Mouse (Mus musculus) heart, embryonic 13.5 days (tissue): ENCODE results near the gene Mt1. TPM values are rescaled to one million over a fixed set of nuclear protein-coding genes. Genes with fewer than 3 reads are reported as not detected.
"Not testable (repeated sequence)": the region's sequence is repeated elsewhere in the genome, so short reads cannot be mapped to it uniquely, and the experiment has no call there.

ENCODE experiments used
- ATAC-seq: fragments of 200-750 bp; cut with Nextera tagmentation; 2 replicates; pipeline ENCODE4 v1.8.0; 2017; ENCODE audit warnings: moderate TSS enrichment; ENCODE audit not compliant: insufficient number of reproducible peaks, low FRiP score, low TSS enrichment; ENCODE audit errors: extremely low read depth
- H3K27ac ChIP-seq: fragments of 300-500 bp; sonication (generic); replicated peaks from 2 replicates; pipeline ENCODE4 v1.5.1; 2015; ENCODE audit warnings: moderate library complexity, mild to moderate bottlenecking, inconsistent platforms
- H3K27me3 ChIP-seq: fragments of 300-500 bp; sonication (generic); replicated peaks from 2 replicates; pipeline ENCODE4 v1.6.1; 2015; ENCODE audit warnings: mild to moderate bottlenecking, inconsistent platforms
- H3K36me3 ChIP-seq: fragments of 300-500 bp; sonication (generic); 2 replicates; pipeline ENCODE4 v1.6.1; 2015; ENCODE audit warnings: mild to moderate bottlenecking, inconsistent platforms
- H3K4me1 ChIP-seq: fragments of 300-500 bp; sonication (generic); 2 replicates; pipeline ENCODE4 v1.6.1; 2015; ENCODE audit warnings: inconsistent platforms
- H3K4me2 ChIP-seq: fragments of 300-500 bp; sonication (generic); 2 replicates; pipeline ENCODE4 v1.6.1; 2015; ENCODE audit warnings: inconsistent platforms, mild to moderate bottlenecking, moderate library complexity
- H3K4me3 ChIP-seq: fragments of 300-500 bp; sonication (generic); 2 replicates; pipeline ENCODE4 v1.5.1; 2015; ENCODE audit warnings: moderate library complexity, mild to moderate bottlenecking, inconsistent platforms
- H3K9ac ChIP-seq: fragments of 300-500 bp; sonication (generic); 2 replicates; pipeline ENCODE4 v1.6.1; 2015; ENCODE audit warnings: inconsistent platforms, mild to moderate bottlenecking, moderate library complexity
- H3K9me3 ChIP-seq: fragments of 300-500 bp; sonication (generic); 2 replicates; pipeline ENCODE4 v1.6.1; 2016; ENCODE audit warnings: inconsistent platforms
- WGBS: fragments of 180-500 bp; shearing (Covaris S2); methylation state at CpG from one replicate; pipeline ENCODE4 v1.1.7; 2015; ENCODE audit warnings: mixed read lengths; 5-methylcytosine and 5-hydroxymethylcytosine counted together
- polyA plus RNA-seq: library from polyadenylated mRNA; unstranded; fragments of >200 nt; fragmentation: Nextera tagmentation; extraction: Ambion mirVana; gene quantifications from 2 replicates; pipeline ENCODE4 v1.2.1, GENCODE M21; 2015

Mt1 gene
- polyA plus RNA-seq, 1 experiment from 2014 or later, result 230 TPM

DNA sequence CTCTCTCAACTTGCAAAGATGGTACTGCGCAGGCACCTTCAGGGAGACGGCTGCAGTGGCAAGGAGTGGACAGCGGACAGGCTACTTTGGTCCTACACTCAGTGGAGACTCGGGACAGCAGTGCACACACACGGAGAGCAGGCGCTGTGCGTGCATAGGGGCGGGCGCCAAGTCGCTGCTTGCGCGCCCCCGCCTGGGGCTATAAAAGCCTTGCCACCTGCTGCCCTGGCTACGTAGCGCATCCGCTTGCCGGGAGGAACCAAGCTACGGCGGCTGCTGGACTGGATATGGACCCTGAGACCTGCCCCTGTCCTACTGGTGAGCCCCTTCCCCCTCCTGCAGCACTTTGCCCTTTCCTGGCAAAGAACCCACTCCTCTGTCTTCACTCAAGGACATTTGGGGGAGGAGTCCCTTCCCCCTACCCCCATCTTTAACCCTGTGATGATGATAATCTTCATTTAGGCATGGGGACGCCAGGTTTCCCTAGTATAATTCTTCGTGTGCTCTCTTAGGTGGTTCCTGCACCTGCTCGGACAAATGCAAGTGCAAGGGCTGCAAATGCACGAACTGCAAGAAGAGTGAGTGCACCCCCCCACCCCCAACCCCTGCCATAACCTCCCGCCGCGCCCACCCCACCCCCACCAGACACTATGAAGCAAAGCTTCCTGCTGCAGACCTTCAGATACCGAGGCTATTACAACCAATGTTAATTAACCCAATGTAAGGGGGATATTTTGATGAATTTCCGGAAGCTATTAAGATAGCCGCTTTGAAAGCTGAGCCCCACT, 26.2 kb upstream of the Mt1 start, which contains the start of gene Mt3:
Gene Mt3 (plus strand): TSS at position 95 of the 788 bp plus-strand sequence.
- H3K9me3 ChIP-seq, result no peaks in the 10 kb centered on the region
- H3K4me3 ChIP-seq, result peak within 1 kb of the TSS; percentile 51
- H3K27ac ChIP-seq, result no peak within 1 kb of the TSS
- no peaks in the 10 kb centered on the region for H3K36me3 ChIP-seq
- peaks cover 35% of the 10 kb centered on the region for H3K4me1 ChIP-seq
- peak within 1 kb of the TSS; percentile 75 for H3K4me2 ChIP-seq
- H3K9ac ChIP-seq, result peak within 1 kb of the TSS; percentile 72
- ATAC-seq, result no peak
- WGBS, result 2% methylated on average over 29 of the region's 29 CpGs
- H3K27me3 ChIP-seq, result peaks cover 43% of the 10 kb centered on the region

DNA sequence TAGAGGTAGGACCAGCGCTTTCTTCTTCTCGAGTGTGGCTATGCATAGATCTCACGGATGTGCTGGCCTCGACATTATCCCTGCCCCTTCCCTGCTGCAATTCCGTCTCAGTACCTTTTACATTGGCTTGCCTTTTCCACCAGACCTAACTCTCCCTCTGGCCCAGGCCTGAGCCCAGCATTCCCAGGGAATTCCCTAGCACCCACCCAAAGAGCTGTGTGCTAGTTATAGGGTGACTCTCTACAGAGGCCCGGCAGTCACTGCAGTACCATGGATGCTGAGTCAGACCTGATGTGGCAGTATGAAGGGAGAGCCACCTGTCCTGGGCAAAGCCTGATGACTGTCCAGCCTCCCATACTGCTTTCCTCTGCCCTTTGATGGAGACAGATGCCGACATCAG, 25.4 kb upstream of the Mt1 start:
- H3K36me3 ChIP-seq, result no peaks in the 10 kb centered on the region
- H3K4me2 ChIP-seq, result peak overlapping the region; percentile 75
- no peaks in the 10 kb centered on the region for H3K9me3 ChIP-seq
- H3K4me3 ChIP-seq, result peak overlapping the region; percentile 51
- H3K9ac ChIP-seq, result peak overlapping the region; percentile 72; the same call in 1 of the 2 replicates
- H3K27ac ChIP-seq, result no peak overlapping the region
- H3K4me1 ChIP-seq, result peaks cover 35% of the 10 kb centered on the region
- no peak for ATAC-seq
- WGBS, result 30% methylated on average over 7 of the region's 7 CpGs
- H3K27me3 ChIP-seq, result peaks cover 43% of the 10 kb centered on the region

DNA sequence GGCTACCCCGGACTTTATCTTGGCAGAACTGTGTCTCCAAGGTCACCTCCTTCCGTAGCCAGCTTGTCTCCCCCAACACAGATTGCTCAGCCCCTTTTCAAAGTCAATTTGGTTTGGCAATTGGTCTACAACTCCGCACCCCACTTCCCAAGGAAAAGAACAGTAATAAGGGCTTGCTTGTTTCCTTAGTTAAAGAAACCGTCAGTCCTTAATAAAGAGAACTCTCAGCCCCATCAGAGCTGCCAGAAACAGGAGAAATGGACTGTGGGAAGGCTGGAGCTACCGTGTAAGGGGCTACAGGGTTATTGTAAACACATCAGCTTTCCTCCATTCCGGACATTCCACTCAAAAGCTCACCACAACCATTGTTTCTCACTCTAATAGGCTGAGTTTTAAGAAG, 24.3 kb upstream of the Mt1 start:
- Histone ChIP-seq H3K9ac (no peak overlapping the region), H3K4me2 (no peak overlapping the region), H3K27me3 (peaks cover 36% of the 10 kb centered on the region), H3K27ac (no peak overlapping the region), H3K36me3 (no peaks in the 10 kb centered on the region), H3K4me1 (peaks cover 35% of the 10 kb centered on the region), H3K9me3 (no peaks in the 10 kb centered on the region), H3K4me3 (no peak overlapping the region)
- 39% methylated on average over 6 of the region's 6 CpGs for WGBS
- no peak for ATAC-seq

DNA sequence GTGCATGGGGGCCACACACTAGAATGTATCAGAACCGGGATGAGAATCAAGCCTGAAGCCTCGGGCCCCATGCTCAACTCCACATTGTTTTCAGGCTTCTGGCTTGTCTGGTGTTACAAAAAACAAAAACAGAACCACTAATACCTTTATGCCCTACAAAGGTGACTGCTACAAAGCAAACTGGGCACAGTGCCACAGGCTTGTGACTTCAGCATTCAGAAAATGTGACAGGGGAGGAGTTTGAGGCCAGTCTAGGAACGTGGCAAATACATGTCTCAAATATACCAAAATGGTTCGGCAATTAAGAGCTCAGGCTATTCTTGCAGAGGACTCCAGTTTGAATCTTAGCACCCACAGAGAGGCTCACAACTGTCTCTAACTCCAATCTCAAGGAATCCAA, 22.8 kb upstream of the Mt1 start:
- ATAC-seq, result no peak
- Histone ChIP-seq H3K27ac (peak overlapping the region; percentile 50; the same call in 1 of the 2 replicates), H3K4me3 (no peak overlapping the region), H3K9ac (no peak overlapping the region), H3K4me2 (no peak overlapping the region), H3K9me3 (no peaks in the 10 kb centered on the region), H3K27me3 (peaks cover 25% of the 10 kb centered on the region), H3K36me3 (no peaks in the 10 kb centered on the region), H3K4me1 (peaks cover 35% of the 10 kb centered on the region)
- WGBS, result 46% methylated on average over 4 of the region's 4 CpGs

DNA sequence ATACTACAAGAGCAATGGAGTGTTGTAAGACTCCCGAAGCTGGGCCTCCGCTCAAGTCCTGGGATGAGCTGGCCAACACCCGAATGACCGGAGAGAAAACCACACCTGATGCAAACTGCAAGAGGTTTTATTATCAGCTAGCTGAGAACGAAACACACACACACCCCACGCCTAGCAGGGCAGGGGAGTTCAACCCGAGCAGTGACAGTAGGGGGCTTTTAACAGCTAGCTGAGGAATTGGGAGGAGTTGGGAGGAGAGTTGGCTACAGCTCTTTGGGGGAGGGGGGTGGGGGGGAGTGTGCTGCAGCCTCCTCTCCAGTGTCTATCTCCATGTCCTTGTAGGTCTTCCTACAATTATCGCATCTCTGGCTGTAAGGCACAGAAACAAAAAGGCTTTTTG, 13.1 kb upstream of the Mt1 start:
- ATAC-seq, H3K9me3 ChIP-seq: not testable (repeated sequence)

DNA sequence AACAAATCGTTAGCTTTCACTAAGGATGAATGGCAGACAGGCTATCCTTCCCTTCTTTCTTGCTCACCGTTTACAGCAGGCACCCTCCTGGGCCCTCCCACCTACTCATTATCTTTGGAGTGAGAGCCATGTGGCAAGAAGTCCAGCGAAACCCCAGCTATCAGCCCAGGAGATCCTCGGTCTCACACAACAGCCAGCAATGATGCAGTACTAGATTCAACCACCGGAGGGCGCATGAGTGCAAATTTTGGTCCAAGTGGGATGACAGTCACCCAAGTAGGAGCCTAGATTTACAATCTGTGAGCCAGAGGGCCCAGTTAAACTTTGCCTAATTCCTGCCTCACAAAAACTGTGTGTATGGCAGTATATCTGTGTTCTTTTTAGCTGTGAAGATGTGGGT, 11.6 kb upstream of the Mt1 start:
- H3K4me1 ChIP-seq, result peaks cover 12% of the 10 kb centered on the region
- no peaks in the 10 kb centered on the region for H3K9me3 ChIP-seq
- no peak overlapping the region for H3K4me3 ChIP-seq
- H3K36me3 ChIP-seq, result no peaks in the 10 kb centered on the region
- ATAC-seq, result no peak
- peaks cover 42% of the 10 kb centered on the region for H3K27me3 ChIP-seq
- WGBS, result 6% methylated on average over 6 of the region's 6 CpGs
- peak overlapping the region; percentile 51 for H3K4me2 ChIP-seq
- peak overlapping the region; percentile 55; the same call in 1 of the 2 replicates for H3K9ac ChIP-seq
- H3K27ac ChIP-seq, result no peak overlapping the region

More for the DNA sequence above, 13.1 kb upstream of the Mt1 start:
- H3K27ac ChIP-seq, H3K4me1 ChIP-seq, H3K4me3 ChIP-seq, H3K36me3 ChIP-seq, H3K9ac ChIP-seq, H3K4me2 ChIP-seq: not testable (repeated sequence)
- 63% methylated on average over 8 of the region's 8 CpGs for WGBS
- peaks cover 32% of the 10 kb centered on the region for H3K27me3 ChIP-seq

DNA sequence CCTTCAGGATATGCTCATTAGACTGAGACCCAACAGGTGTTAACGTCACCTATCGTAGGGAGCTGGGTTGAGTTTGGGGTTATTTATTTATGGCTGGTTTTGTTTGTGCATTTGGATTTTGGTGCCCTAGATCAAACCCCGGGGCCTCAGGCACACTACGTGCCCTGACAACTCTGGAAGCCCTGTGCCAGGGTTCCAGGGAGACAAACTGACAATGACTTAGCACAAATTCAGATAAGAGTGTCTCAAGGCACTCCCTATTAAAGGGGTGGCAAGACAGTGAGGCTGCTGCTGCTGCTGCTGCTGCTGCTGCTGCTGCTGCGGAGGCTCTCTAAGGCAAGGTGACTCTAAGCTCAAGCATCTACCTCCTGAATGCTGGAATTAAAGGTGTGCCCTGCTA, 9.3 kb upstream of the Mt1 start:
- H3K4me2 ChIP-seq, result no peak overlapping the region
- H3K27ac ChIP-seq, result no peak overlapping the region
- no peaks in the 10 kb centered on the region for H3K36me3 ChIP-seq
- ATAC-seq, result no peak
- H3K27me3 ChIP-seq, result peaks cover 65% of the 10 kb centered on the region
- no peak overlapping the region for H3K9ac ChIP-seq
- peaks cover 25% of the 10 kb centered on the region for H3K4me1 ChIP-seq
- H3K9me3 ChIP-seq, result no peaks in the 10 kb centered on the region
- 79% methylated on average over 5 of the region's 5 CpGs for WGBS
- H3K4me3 ChIP-seq, result no peak overlapping the region

DNA sequence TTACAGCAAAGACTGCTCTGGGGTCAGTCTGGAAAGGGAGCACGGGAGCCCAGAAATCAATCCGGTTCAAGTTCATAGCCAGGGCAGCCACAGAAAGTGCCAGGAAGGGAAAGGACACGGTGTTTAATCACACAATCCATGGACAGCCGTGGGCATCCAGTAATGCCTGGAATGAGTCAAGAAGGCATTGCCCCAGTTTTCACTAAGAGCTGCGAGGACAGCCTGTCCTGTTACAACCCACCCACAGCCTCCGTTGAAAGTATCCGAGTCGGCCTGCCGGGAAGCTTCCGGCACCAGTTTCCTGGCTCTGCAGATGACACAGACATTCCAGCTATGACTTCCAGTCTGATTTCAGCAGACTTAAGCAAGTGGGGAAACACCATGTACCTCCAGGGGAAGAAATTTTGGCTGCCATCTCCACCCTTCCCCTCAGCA, 7.5 kb upstream of the Mt1 start:
- peaks cover 25% of the 10 kb centered on the region for H3K4me1 ChIP-seq
- H3K9ac ChIP-seq, result peak overlapping the region; percentile 77
- ATAC-seq, result no peak
- WGBS, result 38% methylated on average over 10 of the region's 10 CpGs
- peak overlapping the region; percentile 97 for H3K4me2 ChIP-seq
- H3K36me3 ChIP-seq, result no peaks in the 10 kb centered on the region
- peaks cover 83% of the 10 kb centered on the region for H3K27me3 ChIP-seq
- H3K4me3 ChIP-seq, result peak overlapping the region; percentile 59
- H3K9me3 ChIP-seq, result no peaks in the 10 kb centered on the region
- no peak overlapping the region for H3K27ac ChIP-seq

DNA sequence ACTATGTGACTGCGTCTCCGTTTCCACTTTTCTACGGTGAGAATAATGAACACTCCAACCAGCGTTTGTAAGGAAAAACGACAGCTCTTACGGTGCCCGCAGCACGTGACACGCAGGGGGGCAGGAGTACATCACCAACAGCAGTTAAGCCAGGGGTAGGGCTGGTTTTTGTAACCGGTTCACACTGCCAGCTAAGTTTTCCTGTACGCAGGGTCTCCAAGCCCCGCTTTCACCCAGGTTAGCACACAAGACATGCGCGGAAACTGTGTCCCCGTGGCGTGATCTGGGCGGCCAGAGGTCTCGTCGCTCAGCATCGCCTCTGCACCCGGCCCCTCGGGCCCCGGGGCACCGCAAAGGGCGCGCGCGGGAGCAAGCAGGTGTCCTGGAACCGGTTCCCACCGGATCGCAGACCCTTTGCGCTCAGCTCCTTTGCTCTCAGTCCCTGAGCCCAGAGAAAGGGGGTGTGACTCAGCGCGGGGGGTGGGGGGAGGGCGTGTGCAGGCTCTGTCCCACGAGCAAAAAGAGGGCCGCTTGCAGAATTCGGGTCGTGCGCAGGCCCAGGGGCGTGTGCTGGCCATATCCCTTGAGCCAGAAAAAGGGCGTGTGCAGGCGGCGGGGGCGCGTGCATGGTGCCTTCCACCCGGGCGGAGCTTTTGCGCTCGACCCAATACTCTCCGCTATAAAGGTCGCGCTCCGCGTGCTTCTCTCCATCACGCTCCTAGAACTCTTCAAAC, 6.6 kb upstream of the Mt1 start, which contains the start of gene Mt2:
Gene Mt2 (plus strand): TSS at position 590 of the 734 bp plus-strand sequence.
- Histone ChIP-seq H3K4me1 (peaks cover 25% of the 10 kb centered on the region), H3K4me3 (peak within 1 kb of the TSS; percentile 59), H3K4me2 (peak within 1 kb of the TSS; percentile 97), H3K27ac (peak within 1 kb of the TSS; percentile 32; the same call in 1 of the 2 replicates), H3K27me3 (peaks cover 92% of the 10 kb centered on the region), H3K9me3 (no peaks in the 10 kb centered on the region), H3K36me3 (no peaks in the 10 kb centered on the region), H3K9ac (peak within 1 kb of the TSS; percentile 77)
- under 1% methylated on average over 56 of the region's 56 CpGs for WGBS
- ATAC-seq, result peak; percentile 76

DNA sequence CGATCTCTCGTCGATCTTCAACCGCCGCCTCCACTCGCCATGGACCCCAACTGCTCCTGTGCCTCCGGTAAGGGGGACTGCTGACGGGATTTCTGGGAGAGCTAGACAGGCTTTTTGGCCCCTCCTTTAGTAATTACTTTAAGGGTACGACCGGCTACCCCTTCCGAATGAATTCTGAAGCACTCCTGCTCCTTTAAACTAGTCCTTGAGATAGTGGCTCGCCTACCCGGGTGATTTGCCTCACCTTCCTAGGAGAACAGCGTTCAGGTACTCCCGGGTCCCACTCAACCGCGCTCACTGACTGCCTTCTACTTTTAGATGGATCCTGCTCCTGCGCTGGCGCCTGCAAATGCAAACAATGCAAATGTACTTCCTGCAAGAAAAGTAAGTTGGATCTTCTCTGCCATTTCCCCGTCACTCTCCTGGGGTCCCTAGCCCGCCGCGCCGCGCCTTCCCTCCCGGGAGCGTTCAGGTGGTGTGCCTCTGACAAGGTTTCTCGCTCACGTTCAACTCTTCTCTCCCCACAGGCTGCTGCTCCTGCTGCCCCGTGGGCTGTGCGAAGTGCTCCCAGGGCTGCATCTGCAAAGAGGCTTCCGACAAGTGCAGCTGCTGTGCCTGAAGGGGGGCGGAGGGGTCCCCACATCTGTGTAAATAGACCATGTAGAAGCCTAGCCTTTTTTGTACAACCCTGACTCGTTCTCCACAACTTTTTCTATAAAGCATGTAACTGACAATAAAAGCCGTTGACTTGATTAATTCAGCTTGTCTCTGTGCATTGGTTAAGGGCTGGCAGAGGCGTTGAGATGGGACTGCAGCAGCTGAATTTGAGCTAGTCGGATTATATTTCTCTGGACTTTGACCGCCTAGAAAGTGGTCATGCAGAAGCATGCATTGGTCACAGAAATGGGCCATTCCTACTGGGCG, 5.8 kb upstream of the Mt1 start:
- Histone ChIP-seq H3K9me3 (no peaks in the 10 kb centered on the region), H3K9ac (peak overlapping the region; percentile 77), H3K27ac (no peak overlapping the region; the same call in 1 of the 2 replicates), H3K27me3 (peaks cover 96% of the 10 kb centered on the region), H3K4me3 (peak overlapping the region; percentile 59), H3K4me1 (peaks cover 25% of the 10 kb centered on the region), H3K36me3 (no peaks in the 10 kb centered on the region), H3K4me2 (peak overlapping the region; percentile 97)
- WGBS, result 2% methylated on average over 39 of the region's 39 CpGs
- no peak for ATAC-seq
